Mouse (Mus musculus) retina, postnatal 1 day (tissue): ENCODE measurements at regions not wholly inside any gene's neighbourhood (a gene's known extent, or its start where the extent isn't known, plus 50 kb on each side); places are given as distances from the start of the nearest gene placed in this dataset.

Experiments used
- DNase-seq: peaks from one replicate; pipeline ENCODE4 v3.0.0-alpha.2; 2012

DNA sequence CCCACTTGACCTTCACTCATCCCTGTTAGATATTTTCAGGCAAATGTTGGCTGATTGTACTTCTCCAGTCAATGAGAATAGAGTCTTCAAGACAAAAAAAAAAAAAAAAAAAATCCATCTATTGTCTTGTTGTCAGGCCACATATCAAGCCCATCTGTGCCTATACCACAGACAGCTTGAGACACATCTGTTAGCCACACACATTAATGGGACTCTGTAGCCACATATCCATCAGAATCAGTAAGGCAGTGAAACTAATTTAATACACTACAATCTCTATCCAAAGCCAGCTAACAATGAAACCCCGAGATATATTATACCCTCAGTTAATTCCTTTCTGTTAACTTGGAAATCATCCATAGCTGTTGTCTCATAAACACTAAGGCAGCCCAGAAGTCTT lies 667.1 kb downstream of the Defb40 start:
- no peak for DNase-seq

DNA sequence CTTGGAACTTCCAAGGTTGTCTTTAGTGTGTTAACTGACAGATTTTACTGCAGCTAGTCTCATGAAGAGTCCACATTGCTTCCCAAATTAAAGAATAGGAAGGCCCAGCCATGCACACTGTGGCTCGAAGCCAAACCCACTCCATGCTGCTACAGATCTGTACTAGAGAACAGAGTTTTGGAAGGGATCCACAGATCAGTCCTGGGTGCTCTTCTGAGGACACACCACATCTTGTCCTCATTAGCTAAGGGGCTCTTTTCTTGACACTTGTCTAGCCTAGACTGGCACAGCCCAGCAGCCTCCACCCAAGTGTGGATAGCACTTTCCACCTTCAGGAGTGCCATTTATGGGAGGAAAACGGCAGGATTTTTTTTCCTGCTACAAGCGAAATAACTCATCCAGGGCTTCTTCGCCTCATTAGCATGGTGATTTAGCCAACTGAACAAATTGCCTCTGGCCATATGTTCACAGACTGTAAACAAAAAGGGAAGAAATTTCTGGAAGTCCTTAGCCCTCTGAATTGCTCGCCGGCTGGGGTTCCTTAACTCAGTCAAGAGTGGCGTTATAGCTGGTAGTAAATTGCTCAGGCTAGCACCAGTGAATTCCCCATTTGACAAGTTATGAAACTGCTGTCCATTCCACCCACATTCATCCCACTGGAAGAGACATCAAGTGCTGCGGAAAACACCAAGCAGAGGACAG lies 690.4 kb downstream of the Defb40 start:
- DNase-seq: peak; percentile 24

DNA sequence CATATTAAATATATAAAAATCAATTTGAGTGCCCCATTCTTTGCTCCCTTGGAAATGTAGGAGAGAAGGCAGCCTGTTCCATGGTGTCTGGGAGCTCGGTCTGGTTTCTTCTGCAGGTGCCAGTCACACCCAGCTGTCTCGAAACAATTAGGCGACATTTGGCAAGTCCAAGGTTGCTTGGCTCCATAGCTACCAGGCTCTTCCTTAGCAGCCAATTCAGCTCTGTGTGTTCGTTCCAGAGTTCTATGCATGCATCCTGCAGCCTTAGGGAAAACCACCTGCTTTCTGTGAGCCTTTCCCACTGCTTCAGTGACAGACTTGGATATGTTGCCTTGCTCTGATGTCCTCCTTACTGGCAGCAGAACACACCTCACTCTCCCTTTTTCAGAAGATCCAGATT lies 698.1 kb downstream of the Defb40 start:
- DNase-seq: no peak

DNA sequence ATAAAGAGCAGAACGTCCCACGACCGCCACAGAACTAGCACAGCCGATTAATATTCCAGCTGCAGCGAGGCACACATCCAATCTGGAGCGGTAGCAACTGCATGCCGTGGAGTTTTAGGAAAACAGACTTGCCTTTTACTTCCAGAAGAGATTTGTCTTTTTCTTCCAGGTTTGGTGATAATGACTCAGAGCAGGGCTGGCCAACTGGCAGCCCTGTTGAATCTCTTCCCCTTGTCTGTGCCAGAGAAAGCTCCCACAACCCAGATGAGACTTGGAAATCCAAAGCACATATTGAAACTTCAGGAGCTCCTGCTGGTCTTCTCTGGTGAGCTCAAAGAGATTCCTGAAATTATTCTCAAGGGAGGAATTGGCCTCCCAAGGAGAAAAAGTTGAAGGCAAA lies 709.8 kb downstream of the Defb40 start:
- no peak for DNase-seq

DNA sequence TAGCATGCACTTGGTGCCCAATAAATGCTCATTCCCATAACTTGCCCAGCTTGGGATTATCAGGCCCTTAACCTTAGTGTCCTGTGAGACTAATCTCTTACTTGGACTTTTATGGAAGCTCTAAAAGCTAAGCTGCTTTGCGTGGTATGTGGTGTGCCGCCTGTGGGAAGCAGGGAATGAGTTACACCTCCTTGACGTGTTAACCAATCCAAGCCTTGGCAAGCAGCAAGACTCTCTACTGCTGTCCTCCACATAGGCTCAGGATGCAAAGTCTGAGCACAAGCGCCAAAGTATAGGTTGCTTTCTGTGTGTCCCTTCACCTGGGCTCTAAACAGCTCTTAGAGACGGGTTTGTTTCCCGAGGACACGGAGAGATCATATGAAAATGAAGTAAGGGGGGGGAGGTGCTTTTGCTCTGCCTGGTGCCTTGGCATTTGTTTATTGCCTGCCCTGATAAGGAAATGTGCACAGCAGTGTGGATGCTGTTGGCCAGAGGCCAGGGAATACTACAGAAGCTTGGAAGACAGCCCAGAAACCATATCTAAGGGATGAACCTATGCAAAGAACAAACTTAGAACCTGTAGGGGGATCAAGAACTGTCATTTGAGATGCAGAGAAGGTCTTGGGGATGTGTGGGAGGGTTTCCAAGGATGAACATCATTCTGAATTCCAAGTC lies 719.6 kb downstream of the Defb40 start:
- no peak for DNase-seq

DNA sequence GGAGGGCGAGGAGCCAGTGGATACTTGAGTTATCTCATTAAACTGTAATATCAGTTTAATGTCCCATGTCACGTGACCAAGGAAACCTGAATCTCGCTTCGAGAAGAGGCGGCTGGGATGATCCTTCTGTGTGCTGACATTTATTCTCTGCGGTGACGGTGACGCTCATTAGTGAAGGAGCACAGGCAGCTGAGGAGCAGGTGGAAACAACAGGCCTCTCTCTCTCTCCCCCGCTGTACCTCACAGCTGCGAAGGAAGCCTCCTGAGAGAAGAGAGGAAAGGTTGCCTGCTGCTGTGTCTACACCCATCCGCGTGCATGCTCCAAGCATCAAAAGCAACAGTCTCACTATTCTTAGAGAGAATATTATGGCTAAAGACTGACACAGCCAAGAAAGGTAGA lies 731.8 kb downstream of the Defb40 start:
- DNase-seq: peak; percentile 8

DNA sequence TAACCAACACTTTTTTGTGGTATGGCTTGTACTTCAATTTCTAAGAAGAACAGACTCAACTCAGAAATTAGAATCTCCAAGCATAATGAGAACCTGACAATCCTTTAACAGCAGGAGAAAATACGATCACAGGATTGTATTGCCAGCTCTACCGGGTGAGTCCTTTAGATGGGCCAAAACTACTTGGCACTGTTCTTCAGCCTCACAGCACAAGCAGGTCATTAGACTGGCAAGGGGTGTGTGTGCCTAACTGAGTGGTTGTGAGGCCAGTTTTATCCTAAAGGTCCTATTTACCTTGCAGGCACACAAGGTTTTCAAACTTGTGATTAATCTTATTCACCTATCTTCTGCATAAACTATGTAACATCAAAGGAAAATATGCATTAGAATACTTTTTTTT lies 760.5 kb downstream of the Defb40 start:
- no peak for DNase-seq

DNA sequence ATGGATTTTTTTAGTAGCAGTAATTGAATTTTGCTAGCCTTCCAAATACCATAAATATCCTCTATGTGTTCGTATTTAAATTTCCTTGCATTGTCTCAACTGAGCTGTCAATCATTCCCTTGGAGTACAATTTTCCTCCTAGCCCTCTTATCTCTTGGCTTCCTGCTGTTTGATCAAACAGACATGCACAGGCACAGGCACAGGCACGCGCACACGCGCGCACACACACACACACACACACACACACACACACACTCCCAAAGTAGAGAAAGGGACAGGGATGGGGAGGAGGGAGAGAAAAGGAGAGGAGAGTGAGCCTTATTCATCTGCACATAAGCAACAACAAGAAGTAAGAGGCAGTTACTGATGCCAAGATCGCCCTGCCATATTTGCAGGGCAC lies 760.9 kb downstream of the Defb40 start:
- no peak for DNase-seq

DNA sequence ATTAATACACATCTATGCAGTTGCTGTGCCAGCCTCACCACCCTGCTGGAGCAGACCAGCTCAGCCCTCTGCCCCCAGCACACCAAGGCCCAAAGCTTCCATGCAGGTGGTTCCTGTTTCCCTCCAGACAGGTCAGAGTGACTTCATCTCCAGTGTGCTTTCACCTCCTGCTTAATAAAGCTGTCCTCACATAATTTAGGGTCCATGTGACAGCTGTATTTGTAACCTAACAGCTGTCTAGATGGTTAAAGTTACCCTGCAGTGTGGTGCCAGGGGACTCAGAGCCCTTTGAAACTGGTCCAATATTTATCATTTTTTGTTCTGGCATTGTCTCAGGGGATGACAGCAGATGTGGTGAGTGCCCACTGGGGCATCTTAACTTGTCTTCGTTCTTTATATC lies 761.5 kb downstream of the Defb40 start:
- no peak for DNase-seq

DNA sequence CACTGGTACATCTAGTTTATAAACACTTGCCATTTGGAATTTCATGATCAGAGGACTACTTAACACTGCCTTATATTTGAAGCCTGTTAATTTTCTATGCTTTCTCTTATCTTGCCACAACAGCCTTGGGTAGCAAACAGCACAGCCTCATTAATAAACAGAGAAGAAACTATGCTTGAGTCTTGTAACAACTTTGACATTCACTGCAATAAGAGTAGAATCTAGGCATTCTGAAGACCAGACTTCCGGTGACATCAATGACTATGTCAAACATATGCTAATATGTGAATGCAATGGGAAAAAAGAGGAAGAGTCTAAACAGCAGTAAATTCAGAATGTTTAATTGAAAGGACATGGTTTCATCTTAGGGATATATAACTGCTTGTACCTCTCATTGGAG lies 768.0 kb downstream of the Defb40 start:
- DNase-seq: no peak

DNA sequence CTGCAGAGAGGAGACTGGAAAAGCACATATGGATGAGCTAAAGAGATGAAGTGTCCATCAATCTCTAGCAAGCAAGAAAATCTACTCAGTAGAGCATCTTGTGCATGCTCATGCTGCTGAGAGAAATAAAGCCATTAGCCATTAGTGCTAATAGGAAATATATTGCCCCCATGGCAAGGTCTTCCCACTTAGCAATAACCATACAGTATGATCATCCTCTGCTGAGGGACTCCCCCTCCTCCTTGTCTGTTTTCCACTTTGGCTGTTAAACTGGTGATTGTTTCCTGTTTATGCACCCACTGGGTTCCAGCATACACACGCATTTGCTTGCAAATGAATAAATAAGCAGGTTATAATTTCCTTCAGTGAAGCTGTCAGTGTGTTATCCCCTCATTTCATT lies 769.4 kb downstream of the Defb40 start:
- DNase-seq: no peak

DNA sequence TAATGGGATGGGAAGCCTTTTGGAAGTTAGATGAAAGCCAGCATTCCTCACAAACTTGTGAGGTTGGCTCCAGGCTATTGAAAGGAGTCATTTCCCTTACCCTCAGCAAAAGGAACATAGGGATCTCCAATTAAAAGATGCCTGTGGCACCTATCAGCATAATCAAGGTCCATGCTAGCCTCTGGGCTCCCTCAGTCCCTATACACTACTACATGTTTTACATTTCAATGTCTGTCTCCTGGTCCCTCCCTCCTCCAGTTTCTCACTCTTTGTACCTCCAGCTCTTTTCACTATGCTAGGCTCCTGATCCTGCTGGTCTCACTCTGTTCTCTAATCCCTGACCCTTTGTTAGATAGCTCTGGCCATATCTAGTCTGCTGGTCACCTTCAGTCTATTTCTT lies 790.6 kb downstream of the Defb40 start:
- DNase-seq: no peak

DNA sequence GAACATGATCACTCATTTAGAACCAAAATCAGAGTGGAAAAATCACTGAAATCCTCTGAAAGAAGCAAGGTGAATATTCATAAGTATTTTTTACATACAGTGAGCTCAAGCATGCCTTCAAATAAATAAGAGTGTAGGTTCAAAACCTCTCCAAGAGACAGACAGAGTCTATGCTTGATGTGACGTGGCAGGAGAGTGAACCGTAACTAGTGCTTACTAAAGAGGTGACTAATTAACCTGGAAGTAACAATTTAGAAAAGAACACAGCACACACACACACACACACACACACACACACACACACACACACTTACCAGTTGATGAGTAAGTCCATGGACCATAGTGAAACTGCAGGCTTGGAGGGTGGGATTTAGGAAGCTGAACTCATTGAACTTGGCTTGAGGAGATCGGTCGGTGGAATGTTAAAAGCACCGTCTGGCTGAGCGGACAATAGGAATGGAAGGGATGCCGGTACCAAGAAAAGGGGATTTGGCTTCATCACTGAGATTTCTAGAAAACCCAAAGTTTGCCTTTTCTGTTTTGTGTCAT lies 802.4 kb downstream of the Defb40 start:
- DNase-seq: no peak

DNA sequence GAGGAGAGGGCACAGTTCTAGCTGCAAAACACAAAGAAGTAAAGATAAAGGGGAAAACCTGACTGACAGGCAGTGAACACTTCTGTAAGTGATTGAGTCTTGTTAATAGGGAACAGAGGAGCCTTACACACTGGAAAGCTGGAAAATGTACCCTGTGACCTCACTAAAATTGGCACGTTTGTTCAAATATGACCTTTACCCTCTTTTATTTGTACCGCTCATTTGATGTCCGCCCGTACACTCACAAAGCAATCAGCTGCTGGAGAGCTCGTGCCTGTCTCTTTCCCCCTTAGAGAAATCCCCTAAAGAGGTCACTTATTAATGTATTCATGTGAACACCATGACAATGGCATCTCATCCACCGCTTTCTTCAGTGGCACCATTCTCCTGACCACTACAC lies 819.4 kb downstream of the Defb40 start:
- DNase-seq: peak; percentile 24

DNA sequence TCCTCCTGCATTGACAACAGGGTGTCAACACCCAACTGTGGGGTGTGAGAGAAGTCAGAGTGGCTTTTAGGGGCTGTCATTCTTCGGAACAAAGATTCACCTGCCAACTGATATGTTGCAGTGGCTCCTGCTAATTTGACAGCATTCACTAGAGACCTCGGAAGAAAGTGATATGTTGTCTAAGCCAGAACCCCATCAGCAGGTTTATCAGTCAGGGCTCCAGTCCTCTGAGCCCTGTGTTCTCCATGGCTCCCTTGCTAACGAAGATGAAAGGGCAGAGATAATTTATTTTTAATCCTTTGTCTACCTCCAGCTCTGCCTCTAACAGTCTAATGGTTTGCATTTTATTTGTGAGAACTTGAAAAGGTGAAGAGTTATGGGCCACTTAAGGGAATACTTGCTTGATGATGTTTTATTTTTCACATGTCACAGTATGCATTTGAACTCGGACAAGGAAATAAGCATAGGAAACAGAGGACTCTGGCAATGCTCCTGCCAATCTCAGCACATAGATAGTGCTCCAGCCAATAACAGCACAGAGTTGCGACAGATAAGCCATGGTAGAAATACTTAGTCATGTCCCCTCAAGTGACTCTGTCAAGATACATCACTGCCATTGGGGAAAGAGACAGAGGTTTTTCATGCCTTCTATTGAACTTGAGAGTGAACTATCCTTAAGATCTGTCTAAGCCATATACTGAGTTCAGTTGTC lies 862.6 kb downstream of the Defb40 start:
- DNase-seq: no peak

DNA sequence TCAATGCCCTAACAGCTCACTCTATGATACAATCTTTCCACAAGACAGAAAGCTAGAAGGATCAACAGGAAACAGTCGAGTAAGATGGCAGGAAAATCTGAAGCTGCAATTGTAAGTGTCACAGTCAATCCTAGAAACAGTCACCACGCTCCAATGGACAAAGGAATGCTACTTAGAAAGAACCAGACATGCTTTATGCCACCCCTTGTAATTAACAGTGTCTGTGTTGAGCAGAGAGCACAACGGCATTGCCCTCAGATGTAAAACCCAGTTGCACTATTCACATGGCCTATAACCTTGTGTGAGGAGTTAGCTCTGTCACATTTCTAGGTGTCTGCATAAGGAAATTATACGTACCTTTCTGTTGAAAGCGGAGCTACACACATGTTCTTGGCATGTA lies 864.8 kb downstream of the Defb40 start:
- no peak for DNase-seq

DNA sequence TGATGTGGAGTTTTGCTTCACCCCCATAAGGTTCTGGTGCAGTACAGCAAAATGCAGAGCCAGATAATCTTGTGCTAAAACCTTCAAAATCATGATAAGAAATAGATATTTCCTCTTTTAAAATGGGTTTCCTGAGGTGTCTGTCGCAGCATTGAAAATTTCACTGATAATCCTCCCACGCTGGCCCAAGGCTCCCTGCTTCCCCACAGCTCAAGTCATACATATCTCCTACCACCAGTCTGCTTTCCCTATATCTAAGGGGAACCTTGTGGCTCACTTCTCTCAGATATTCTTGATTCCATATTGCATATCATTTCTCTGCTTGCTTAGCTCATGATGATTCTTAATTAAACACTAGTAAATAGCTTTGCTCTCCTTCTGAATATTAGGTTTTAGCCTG lies 868.6 kb downstream of the Defb40 start:
- no peak for DNase-seq

DNA sequence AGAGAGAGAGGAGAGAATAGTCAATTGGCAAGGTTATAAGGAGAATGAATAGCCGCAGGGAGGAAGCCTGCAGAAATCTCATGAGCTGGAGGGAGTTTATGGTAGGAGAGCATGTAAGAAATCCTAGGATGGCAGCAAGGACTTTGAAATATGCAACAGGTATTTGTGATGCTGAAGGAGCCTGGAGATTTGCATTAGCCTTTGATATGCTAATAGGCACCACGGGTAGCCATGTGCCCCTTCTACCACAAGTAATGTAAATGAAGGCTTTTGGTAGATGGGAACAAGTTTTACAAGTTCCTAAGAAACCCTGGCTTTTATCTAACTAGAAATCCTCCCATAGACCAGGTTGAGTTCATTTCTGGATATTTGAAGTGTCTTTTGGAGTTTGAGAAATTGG lies 871.2 kb downstream of the Defb40 start:
- DNase-seq: no peak

DNA sequence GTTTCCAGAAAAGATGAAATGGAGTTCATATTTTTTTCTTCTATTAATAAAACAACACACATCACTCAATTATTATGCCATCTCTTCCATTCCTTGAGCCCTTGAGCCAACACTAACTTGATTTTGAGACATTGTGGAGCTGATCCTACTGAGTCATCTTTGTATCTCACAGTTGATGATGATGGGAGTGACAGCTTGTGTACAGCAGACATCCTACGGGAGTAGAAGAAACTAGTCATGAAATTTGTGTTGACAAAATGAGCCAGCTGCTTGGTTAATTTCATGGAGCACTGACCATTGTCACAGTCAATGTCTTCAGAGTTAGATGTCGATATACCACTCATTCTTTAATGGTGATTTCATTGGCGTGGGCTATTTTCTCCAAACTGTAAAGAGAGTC lies 912.6 kb downstream of the Defb40 start:
- no peak for DNase-seq

DNA sequence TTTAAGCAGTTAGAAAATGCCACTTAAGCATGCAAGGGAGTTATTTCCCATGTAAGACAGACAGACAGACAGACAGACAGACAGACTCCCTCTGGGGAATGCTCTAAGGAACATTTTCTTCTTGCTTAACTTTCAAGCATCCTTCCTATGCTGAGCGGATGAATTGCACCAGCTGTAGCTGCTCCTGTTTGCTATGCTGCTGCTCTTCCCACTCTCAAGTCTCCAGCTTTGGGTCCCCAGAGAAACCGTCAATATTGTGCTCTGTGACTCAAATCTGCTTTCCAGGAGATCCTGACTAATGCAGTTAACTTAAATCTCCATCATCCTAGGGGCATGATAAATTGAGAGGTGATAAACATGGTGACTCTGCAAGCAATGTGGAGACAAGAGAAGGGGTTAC lies 918.5 kb downstream of the Defb40 start:
- no peak for DNase-seq

DNA sequence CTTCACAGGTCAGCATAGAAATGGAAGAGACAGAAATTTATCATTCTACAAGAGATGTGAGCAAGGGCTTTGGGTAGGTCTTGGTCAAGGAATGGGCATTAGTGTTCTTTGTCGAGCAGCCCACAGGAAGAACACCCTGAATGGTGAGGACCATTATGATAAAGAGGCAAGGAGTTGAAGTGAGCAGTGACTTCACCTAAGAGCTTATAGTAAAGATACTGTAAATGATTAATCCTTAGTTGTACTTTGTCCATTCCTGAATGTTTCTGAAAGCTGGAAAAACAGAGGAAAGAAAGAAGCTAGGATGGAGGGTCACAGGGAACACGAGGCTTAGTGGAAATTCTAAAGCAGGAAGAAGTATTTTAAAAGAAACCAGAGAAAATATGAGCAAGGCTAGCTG lies 956.9 kb downstream of the Defb40 start:
- DNase-seq: no peak

DNA sequence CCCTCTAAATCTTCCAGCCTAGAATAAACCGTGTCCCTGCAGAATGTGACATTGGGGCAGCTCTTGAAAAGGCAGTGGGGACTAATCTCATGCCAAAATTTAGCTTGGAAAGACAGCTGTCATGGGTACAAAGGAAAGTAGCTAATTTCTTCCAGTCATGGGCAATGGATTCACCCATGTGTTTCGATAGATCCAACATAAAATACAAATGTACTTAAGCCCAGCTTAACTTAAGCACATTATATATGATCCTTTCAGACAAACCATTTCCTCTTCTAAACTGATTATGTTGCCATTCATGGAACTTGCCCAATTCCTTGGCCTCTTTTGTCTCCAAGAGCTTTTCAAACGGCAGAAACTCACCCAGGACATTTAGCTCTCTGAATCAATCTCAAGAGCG lies 970.5 kb downstream of the Defb40 start:
- DNase-seq: no peak

DNA sequence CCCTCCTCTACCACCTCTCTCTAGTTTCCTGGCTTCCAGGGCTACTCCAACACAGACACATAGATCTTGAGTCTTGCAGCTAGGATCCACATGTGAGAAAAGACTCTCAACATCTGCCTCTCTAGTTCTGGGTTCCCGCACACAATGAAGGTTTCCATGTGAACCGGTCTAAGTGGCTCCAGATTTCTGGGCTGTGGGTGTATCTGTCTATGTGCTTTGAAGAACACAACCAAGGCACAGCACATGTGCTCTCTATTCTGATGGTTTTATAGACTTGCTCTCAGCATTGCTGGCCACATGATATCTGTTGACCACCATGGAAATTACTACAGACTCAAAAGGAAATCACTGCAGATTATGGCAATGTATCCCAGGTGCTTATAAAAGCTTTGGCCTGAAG lies 972.4 kb downstream of the Defb40 start:
- no peak for DNase-seq

DNA sequence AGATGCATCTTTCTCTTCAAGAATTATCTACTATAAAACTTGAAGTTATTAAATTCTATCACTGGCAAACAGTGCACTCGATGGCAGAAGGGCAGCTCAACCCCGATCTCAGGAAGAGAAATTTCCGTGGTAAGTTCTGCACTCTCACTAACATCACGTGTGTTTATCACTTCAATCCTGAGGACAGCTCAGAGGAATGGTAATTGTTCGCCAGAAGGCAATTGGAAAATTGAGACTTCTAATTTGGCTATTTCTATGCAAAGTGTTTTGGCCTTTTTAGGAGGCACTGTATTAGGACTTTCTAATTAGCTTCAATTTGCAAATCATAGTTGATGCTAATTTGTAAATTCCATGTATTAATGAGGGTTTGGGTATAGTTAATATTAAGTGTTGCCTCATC lies 977.3 kb downstream of the Defb40 start:
- no peak for DNase-seq
